Mouse (Mus musculus) bone marrow, adult 2 months (tissue): ENCODE data around the gene Ctnnd1.

Experiments
- CTCF ChIP-seq: fragments of 200-500 bp; IDR thresholded peaks from 2 replicates; pipeline ENCODE4 v1.5.1; 2011; ENCODE audit warnings: low read length, control low read depth; ENCODE audit not compliant: control insufficient read depth, insufficient read depth
- POLR2A ChIP-seq: fragments of 200-500 bp; IDR thresholded peaks from 2 replicates; pipeline ENCODE4 v1.6.1; 2011; ENCODE audit warnings: low read depth, mild to moderate bottlenecking, control low read depth, low read length, borderline replicate concordance; ENCODE audit not compliant: control insufficient read depth

DNA sequence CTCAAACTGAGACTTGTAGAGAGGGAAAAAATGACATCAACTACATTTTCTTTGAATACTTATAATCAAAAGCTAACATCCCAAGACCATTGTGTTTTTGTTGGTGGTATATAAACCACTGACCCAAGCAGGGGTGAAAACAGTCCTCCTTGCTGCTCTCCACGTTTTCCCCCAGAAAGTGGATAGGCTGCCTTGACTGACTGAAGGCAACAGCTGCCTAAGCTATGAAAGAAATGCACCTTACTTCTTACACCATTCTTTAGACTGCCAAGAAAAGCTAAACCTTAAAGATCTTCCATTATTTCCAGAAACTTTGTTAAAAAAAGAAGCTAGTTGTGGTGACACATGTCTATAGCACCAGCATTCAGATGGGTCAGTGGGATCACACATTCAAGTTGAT is 4.4 kb downstream of the Ctnnd1 start:
- TF ChIP-seq POLR2A (no peak), CTCF (no peak)
